Mouse (Mus musculus) embryo, embryonic 10.5 days (tissue): Measurements from ENCODE around the gene Rln1.

Source experiments
- DNase-seq: peaks from one replicate; pipeline ENCODE4 v3.0.0-alpha.2; 2015; ENCODE audit warnings: low spot score

Gene Rln1

GRCm38 (mm10) chr19:29334068-29334745 is at the start of gene Rln1:
Rln1 (minus strand) TSS chr19:29334670.
- DNase-seq, result peak; percentile 76

DNA sequence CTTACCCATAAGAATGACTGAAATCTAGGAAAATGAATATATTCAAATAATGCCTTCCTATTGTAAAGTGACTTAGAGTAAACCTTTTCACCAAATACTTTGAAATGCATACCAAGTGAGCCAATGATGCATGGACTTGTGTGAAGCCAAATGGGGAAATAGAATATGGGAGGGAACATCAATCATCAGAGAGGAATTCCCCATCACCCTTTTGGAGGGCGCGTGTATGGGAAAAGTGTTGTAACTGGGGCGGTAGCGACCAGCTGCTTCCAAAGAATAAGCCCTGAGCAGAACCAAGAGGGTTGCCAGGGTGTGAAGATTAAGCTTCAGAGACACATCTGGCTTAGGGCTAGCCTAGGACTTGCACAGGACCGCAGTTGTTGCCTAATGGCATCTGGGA is 48.9 kb upstream of the Rln1 start:
- no peak for DNase-seq

DNA sequence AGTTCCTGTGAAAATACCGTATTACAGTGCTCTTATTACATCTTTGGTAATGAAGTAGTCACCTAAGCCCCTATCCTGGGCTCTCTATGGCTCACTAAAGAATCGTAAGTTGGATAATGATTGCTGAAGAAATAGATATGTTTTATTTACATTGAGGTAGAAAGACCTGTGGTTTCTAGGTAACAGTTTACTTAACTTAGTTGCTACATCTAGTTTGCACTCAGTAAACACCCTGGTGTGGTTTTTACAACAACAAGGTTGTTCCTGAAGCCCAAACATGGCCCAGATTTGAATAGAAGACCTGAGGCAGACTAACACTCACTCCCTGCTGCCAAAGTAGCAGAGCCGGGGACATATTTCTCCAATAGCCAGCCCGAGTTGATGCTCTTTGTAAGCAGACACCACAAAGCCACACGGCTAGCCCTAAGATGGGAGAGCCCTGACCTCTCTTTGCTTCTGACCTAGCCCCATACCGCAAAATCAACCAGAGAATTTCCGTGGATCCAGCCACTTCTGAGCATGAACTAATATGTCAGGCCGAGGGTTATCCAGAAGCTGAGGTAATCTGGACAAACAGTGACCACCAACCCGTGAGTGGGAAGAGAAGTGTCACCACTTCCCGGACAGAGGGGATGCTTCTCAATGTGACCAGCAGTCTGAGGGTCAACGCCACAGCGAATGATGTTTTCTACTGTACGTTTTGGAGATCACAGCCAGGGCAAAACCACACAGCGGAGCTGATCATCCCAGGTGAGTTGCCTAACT is 45.6 kb upstream of the Rln1 start:
- no peak for DNase-seq

GRCm38 (mm10) chr19:29376382-29376781 is 41.9 kb upstream of the Rln1 start:
- no peak for DNase-seq

DNA sequence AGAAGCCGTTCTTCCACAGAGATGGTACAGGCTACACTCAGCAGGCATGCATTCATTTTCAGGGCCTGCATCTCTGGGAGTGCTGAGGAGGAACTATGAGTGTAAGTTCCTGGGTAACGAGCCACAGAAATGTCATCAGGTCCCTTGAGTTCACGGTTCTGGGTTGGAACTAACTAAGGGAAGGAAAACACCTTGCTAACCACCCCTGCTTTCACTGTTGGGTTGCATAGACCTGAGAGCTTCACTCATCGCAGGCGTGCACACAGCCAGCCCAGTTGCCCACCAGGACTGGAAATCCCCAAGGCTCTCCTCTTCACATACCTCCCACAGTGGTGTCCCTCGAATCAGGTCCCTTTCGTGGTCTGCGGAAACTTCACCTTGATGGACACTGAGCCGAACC is 40.5 kb upstream of the Rln1 start:
- DNase-seq, result no peak

GRCm38 (mm10) chr19:29373438-29373837 is 39.0 kb upstream of the Rln1 start:
- DNase-seq, result no peak

GRCm38 (mm10) chr19:29372621-29373020 is 38.2 kb upstream of the Rln1 start:
- DNase-seq, result no peak

DNA sequence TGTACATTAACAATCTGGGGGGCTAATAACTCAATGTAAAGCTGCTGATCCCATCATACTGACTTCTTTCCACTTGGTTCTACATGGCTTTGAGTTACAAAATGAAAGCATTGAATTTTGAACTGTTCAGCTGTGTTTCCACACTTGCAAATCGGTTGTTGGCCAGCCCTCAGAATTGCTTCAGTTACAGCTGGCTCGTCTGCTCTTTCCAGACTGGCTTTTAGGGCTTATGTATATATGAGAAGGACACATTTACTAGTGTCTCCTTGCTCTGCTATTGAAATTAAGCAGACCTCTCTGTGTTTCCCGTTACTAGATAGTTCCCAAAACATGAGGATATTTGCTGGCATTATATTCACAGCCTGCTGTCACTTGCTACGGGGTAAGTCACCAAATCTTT is 37.7 kb upstream of the Rln1 start:
- no peak for DNase-seq

DNA sequence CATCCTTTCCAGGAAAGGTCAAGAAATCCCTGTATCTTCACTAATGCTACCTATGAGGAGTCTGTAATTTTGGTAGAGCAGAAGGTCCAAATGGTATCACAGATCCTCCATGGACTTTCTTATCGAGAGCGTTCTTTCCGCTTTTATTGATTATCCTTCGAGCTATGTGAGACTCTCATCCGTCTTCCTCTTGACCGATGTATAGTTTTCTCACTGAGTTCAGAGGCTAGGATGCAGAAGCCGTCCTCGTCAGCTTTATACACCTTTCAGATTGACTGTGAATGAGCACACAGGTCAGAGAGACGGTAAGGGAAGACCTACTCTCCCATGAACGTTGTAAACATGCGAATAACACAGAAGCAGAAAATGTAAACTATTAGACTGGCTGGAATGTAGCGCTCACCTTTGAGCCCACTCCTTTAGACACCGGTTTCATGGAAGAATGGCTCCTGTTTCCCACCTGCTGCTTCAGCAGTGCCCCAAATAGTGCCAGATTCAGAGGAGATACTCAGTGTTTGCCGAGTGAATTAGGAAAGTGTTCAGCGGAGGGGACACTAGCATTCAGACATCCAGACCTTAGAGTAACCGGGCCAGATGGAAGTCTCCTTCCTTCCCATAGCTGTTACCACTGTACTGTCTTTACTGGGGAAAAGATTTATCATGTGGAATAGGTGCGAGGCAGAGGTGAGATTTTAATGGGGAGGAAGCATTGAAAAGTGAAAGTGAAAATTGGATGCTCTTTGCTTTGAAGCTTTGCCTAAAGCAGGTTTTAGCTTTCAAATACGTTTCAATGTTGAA is 37.0 kb upstream of the Rln1 start:
- no peak for DNase-seq

- no peak for DNase-seq
Observed at GRCm38 (mm10) chr19:29370545-29371283, 36.2 kb upstream of the Rln1 start.

DNA sequence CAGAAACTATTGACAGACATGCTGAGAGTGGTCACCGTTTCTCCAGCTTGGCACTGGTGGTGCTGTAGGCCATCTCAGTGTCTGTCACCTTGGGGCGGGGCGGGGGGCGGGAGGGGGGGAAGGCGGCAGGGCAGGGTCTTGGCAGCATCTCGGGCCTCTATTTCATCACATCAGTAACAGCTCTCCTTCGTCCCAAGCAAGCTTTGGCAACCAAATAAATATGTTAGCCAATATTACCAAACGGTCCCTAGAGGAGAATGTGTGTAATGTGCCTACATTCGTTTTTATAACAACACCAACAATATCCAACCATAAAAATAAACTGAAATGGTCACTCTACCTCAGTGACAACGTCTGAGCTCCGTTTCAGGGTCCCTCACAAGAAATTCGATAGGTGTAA is 35.6 kb upstream of the Rln1 start:
- no peak for DNase-seq

DNA sequence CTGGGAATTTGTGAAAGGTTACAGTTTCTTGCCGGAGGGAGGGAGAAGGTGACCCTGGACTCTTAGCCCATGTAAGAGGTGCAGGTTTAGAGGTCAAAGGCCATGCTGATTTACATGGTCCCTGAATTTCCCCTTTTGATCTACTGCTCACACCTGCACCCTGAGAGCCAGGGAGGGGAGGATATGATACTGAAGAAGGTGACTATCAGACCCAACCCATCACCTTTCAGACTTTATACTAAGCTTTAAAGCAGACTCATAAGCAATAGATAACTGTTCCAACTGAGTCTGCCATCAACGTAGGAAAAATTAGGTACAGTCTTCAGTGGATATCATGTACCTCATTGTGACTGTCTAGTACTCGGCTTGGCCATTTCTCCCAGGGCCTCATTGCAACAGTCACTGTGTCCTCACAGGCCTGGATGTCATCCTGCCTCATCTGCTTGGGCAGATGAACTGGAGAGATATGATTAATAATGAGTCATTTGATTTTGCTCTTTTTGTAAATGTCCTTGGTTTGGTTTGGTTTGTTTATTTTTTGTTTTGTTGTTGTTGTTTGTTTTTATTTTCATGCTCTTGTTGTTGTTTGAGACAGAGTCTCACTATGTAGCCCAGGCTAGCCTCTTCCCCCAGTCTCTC is 34.3 kb upstream of the Rln1 start:
- no peak for DNase-seq

DNA sequence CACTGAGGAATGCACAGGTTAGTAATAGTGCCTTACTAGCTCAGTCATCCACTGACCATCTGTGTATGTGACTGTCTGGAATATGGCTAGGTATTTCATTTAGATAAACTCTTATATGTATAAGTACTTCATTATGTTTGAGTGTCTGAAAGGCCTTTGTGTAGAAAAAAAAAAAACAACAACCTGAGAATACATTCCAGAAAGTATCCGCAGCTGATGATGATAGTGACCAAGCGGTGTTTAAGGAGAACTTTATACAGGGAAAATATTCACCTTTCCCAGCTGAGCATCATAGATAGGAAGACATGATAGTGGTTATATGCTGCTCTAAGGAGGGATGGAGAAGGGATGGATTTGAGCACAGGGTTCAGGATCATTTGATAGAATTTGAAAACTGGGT is 33.6 kb upstream of the Rln1 start:
- no peak for DNase-seq

DNA sequence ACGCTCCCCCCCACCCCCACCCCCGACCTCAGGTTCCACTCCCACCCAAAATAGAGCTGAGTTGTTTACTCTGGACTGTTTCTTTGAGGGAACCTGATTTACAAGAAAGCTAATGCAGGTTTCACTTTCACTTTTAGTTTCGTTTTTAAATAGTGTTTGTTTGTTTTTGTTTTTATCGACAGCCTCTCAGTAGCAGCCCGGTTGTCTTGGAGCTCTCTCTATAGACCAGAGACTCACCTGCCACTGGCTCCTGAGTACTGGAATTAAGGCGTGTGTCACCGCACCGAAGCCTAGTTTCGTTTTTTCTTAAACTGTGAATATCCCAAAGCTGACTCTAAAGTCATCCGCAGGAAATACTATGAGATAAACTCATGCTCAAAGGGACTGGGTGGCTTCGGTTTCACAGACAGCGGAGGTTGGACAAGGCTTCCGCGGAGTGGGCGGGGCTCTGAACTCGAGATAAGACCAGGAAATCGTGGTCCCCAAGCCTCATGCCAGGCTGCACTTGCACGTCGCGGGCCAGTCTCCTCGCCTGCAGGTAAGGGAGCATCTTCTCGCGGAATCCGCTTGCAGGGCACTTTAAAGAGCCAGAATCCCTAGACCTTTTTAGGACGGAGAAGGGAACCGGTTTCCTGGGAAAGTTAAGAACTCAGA is 32.6 kb upstream of the Rln1 start, which contains the start of the genes Plgrkt and Cd274:
TSS of gene Plgrkt (minus strand) at position 422 of the 654 bp plus-strand sequence.
TSS of gene Cd274 (plus strand) at position 487 of the 654 bp plus-strand sequence.
- peak; percentile 76 for DNase-seq

GRCm38 (mm10) chr19:29366226-29366968 is 31.9 kb upstream of the Rln1 start:
- no peak for DNase-seq

DNA sequence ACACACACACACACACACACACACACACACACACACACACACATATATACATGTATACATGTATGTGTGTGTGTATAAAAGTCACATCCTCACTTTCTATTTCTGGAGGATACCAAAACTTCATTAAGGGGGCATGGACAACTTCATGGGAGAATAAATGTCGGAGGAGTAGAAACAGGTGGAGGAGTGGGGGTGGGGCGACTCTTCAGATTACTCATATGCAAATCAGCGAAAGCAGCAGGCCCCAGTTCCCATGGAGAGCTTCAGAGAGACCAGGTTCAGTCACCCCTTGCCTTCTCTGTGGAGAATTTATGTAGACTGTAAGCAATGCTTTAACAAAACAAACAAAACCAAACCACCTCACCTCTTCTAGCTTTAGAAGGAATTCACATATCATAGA is 30.6 kb upstream of the Rln1 start:
- no peak for DNase-seq

DNA sequence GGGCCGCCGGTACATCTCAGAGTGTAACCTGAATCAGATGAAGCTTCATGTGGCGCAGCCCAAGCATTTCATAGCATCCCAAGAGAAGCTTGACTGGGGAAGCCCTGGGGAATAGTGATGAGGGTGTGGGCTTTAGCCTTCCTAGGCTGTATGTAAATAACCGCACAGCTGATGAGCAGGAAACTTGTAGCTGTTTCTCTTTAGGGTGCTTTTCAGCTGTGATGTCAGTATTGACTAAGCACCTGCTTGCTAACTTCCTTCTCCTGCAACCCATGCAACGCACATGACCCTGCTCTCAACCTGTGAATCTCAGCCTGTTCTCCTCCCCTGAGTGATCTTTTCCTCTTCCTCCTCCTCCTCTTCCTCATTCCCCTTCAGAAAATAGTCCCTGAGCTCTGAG is 29.6 kb upstream of the Rln1 start:
- DNase-seq, result no peak

GRCm38 (mm10) chr19:29363557-29363956 is 29.1 kb upstream of the Rln1 start:
- no peak for DNase-seq

DNA sequence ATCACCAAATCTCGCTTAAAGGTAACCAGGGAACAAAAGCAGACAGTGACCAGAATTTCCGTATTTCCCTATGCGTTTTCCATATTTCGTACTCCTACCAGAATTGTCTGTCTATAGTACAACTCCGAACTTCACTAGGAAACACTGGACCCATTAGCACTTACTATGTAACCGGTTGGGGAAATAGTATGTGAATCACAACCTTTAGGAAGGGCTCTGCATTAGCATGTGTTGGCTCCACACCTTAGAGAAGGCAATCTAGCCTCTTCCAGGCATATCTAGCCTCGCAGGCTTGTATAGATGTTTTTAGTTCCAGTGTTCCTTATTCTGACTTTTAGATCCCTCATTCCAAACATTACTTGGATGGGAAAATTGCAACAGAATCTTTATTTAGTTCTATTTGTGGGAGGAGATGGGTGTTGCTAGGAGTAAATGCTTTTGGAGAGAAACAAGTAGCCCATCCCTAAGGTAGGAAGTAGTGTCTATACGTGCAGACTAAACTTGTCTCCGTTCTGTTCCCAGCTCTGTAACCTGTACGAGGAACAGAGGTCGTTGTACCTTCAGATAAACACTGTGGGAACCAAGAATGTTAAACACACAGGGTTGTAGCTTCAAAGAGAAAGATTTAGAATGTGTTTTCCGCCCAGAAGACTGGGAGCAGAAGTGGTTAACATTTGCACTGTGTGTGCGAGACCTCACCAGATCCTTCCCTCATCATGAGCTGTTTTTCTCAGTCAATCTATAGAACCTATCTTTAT is 27.9 kb upstream of the Rln1 start:
- DNase-seq, result no peak
